Mouse (Mus musculus): Measurements from ENCODE around the gene Eya4. TPM values are rescaled to one million over a fixed set of nuclear protein-coding genes. Genes with fewer than 3 reads are reported as not detected.

The Eya4 gene
- polyA plus RNA-seq, 1 experiment: 1.5 TPM

DNA sequence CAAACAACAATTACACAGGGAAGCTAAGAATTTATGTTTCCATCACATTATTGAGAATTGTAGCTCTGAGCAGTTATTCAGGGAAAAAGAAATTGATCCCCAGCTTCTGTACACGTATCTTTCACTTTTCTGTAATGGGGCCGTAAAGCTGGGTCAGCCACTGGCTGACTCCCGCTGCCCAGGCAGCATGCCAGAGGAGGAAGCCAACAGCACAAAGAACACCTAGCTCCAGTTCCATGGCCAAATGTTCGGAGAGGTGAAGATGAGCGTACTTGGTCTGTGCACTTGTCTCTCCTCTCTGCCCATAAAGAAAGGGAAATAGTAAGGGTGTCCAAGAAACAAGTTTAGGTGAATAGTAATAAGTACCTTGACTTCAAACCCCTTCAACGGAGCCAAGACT, 22.9 kb downstream of the Eya4 start:
- TF ChIP-seq POLR2A (IDR thresholded peaks at IDR 0.05; ENCODE audit: borderline replicate concordance, extremely low read depth, insufficient read depth, insufficient read length, poor library complexity, severe bottlenecking) (no peak), CTCF (IDR thresholded peaks at IDR 0.05; ENCODE audit: borderline replicate concordance, extremely low read depth, insufficient read depth, insufficient read length) (no peak)
- no peak for DNase-seq (ENCODE audit: low read depth)

GRCm38 (mm10) chr10:23322275-23322674, 28.3 kb downstream of the Eya4 start:
- TF ChIP-seq CTCF (IDR thresholded peaks at IDR 0.05; ENCODE audit: borderline replicate concordance, extremely low read depth, insufficient read depth, insufficient read length) (no peak), POLR2A (IDR thresholded peaks at IDR 0.05; ENCODE audit: borderline replicate concordance, extremely low read depth, insufficient read depth, insufficient read length, poor library complexity, severe bottlenecking) (no peak)
- DNase-seq (ENCODE audit: low read depth): no peak

DNA sequence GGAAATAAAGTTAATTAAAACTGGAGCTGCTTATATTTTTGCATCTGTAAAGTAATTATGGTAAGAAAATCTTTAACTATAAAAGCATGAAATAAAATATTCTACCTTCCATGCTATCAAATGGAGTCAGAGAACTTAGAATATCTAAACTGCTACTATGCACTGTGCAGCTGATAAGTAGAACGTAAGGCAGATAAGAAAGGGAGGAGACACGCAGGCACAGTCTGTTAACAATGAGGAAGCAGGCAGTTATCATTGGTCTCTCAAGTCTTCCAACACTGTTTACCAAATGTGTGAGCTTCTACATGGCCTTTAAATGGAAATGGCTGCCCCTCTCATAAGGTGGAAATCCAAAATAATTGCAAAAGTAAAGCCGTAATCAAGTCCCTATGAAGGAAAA, 55.0 kb downstream of the Eya4 start:
- DNase-seq (ENCODE audit: low read depth): no peak
- TF ChIP-seq POLR2A (IDR thresholded peaks at IDR 0.05; ENCODE audit: borderline replicate concordance, extremely low read depth, insufficient read depth, insufficient read length, poor library complexity, severe bottlenecking): no peak
- TF ChIP-seq CTCF (IDR thresholded peaks at IDR 0.05; ENCODE audit: borderline replicate concordance, extremely low read depth, insufficient read depth, insufficient read length): no peak

GRCm38 (mm10) chr10:23292495-23292894, 58.1 kb downstream of the Eya4 start:
- TF ChIP-seq CTCF (IDR thresholded peaks at IDR 0.05; ENCODE audit: borderline replicate concordance, extremely low read depth, insufficient read depth, insufficient read length) (no peak), POLR2A (IDR thresholded peaks at IDR 0.05; ENCODE audit: borderline replicate concordance, extremely low read depth, insufficient read depth, insufficient read length, poor library complexity, severe bottlenecking) (no peak)
- DNase-seq (ENCODE audit: low read depth): no peak

- no peak for DNase-seq (ENCODE audit: low read depth)
- TF ChIP-seq CTCF (IDR thresholded peaks at IDR 0.05; ENCODE audit: borderline replicate concordance, extremely low read depth, insufficient read depth, insufficient read length) (no peak), POLR2A (IDR thresholded peaks at IDR 0.05; ENCODE audit: borderline replicate concordance, extremely low read depth, insufficient read depth, insufficient read length, poor library complexity, severe bottlenecking) (no peak)
Observed at GRCm38 (mm10) chr10:23277371-23277770, 73.2 kb downstream of the Eya4 start.

GRCm38 (mm10) chr10:23271050-23271621, 79.5 kb downstream of the Eya4 start:
- no peak for TF ChIP-seq POLR2A (IDR thresholded peaks at IDR 0.05; ENCODE audit: borderline replicate concordance, extremely low read depth, insufficient read depth, insufficient read length, poor library complexity, severe bottlenecking)
- peak; percentile 42 for DNase-seq (ENCODE audit: low read depth)

GRCm38 (mm10) chr10:23270502-23270901, 80.1 kb downstream of the Eya4 start:
- TF ChIP-seq CTCF (IDR thresholded peaks at IDR 0.05; ENCODE audit: borderline replicate concordance, extremely low read depth, insufficient read depth, insufficient read length): no peak
- TF ChIP-seq POLR2A (IDR thresholded peaks at IDR 0.05; ENCODE audit: borderline replicate concordance, extremely low read depth, insufficient read depth, insufficient read length, poor library complexity, severe bottlenecking): no peak
- no peak for DNase-seq (ENCODE audit: low read depth)

- TF ChIP-seq POLR2A (IDR thresholded peaks at IDR 0.05; ENCODE audit: borderline replicate concordance, extremely low read depth, insufficient read depth, insufficient read length, poor library complexity, severe bottlenecking) (no peak), CTCF (IDR thresholded peaks at IDR 0.05; ENCODE audit: borderline replicate concordance, extremely low read depth, insufficient read depth, insufficient read length) (no peak)
- DNase-seq (ENCODE audit: low read depth): no peak
Observed at GRCm38 (mm10) chr10:23252180-23252579, 98.4 kb downstream of the Eya4 start.

- peak; percentile 31 for DNase-seq (ENCODE audit: low read depth)
- no peak for TF ChIP-seq CTCF (IDR thresholded peaks at IDR 0.05; ENCODE audit: borderline replicate concordance, extremely low read depth, insufficient read depth, insufficient read length)
- no peak for TF ChIP-seq POLR2A (IDR thresholded peaks at IDR 0.05; ENCODE audit: borderline replicate concordance, extremely low read depth, insufficient read depth, insufficient read length, poor library complexity, severe bottlenecking)
Observed at GRCm38 (mm10) chr10:23246485-23246884, 104.1 kb downstream of the Eya4 start.

GRCm38 (mm10) chr10:23236918-23237317, 113.7 kb downstream of the Eya4 start:
- DNase-seq (ENCODE audit: low read depth): no peak
- TF ChIP-seq POLR2A (IDR thresholded peaks at IDR 0.05; ENCODE audit: borderline replicate concordance, extremely low read depth, insufficient read depth, insufficient read length, poor library complexity, severe bottlenecking) (no peak), CTCF (IDR thresholded peaks at IDR 0.05; ENCODE audit: borderline replicate concordance, extremely low read depth, insufficient read depth, insufficient read length) (no peak)

GRCm38 (mm10) chr10:23235405-23235804, 115.2 kb downstream of the Eya4 start:
- no peak for DNase-seq (ENCODE audit: low read depth)
- TF ChIP-seq POLR2A (IDR thresholded peaks at IDR 0.05; ENCODE audit: borderline replicate concordance, extremely low read depth, insufficient read depth, insufficient read length, poor library complexity, severe bottlenecking) (no peak), CTCF (IDR thresholded peaks at IDR 0.05; ENCODE audit: borderline replicate concordance, extremely low read depth, insufficient read depth, insufficient read length) (no peak)

DNA sequence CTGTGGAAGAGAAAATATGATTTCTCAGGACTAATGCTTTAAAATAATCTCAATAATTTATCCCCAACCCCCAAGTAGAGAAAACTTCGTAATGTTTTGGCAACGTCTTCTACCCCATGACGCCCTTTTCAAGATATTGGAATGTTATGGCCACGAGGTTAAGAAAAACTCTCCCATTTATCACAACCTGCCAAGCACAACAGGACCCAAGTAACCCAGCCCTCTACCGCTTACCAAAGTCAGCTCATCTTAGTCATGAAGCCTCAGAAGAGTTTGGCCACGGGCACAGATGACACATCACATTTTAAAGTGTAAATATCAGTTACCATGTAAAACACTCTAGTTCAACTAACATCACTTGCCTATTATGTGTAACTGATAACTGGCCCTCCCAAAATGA, 117.2 kb downstream of the Eya4 start:
- DNase-seq (ENCODE audit: low read depth): no peak
- TF ChIP-seq POLR2A (IDR thresholded peaks at IDR 0.05; ENCODE audit: borderline replicate concordance, extremely low read depth, insufficient read depth, insufficient read length, poor library complexity, severe bottlenecking) (no peak), CTCF (IDR thresholded peaks at IDR 0.05; ENCODE audit: borderline replicate concordance, extremely low read depth, insufficient read depth, insufficient read length) (no peak)

Data from brain, embryonic 14.5 days (tissue).